Mouse (Mus musculus) bone marrow macrophage, adult 2 months (primary cell): ENCODE data around the gene Car2.

Source experiments
- CTCF ChIP-seq: IDR thresholded peaks from 2 replicates; pipeline ENCODE4 v1.5.1; 2012; ENCODE audit warnings: low read depth, mild to moderate bottlenecking, low read length, moderate library complexity
- POLR2A ChIP-seq: IDR thresholded peaks from 2 replicates; pipeline ENCODE4 v1.6.1; 2012; ENCODE audit warnings: mild to moderate bottlenecking, low read depth, low read length, borderline replicate concordance

- TF ChIP-seq POLR2A (no peak), CTCF (no peak)
Observed at GRCm38 (mm10) chr3:14878749-14879223, 7.3 kb upstream of the Car2 start.
